Mouse (Mus musculus): ENCODE results near the gene Fnbp1. TPM values are rescaled to one million over a fixed set of nuclear protein-coding genes. Genes with fewer than 3 reads are reported as not detected.
A peak's percentile ranks its signal among the peaks of the same experiment; 100 is the strongest.

The Fnbp1 gene
- polyA plus RNA-seq, 1 experiment from 2014 or later, result 13.9 TPM

GRCm38 (mm10) chr2:31143768-31144695, 2.2 kb upstream of the Fnbp1 start:
- no peak for ATAC-seq (ENCODE audit: insufficient number of reproducible peaks, low FRiP score, low TSS enrichment, low read depth)
- Histone ChIP-seq H3K27ac (replicated peaks; ENCODE audit: low read depth, low read length) (no peak overlapping the region), H3K4me3 (ENCODE audit: low read depth, low read length) (no peak overlapping the region), H3K9ac (ENCODE audit: low read length) (no peak overlapping the region), H3K9me3 (ENCODE audit: control insufficient read depth, low read length) (no peaks in the 10 kb centered on the region), H3K27me3 (ENCODE audit: control insufficient read depth, insufficient read depth, low read length) (no peaks in the 10 kb centered on the region), H3K4me1 (ENCODE audit: control insufficient read depth, insufficient read depth, low read length) (peaks cover 3% of the 10 kb centered on the region), H3K36me3 (ENCODE audit: control insufficient read depth, insufficient read depth, low read length) (no peaks in the 10 kb centered on the region), H3K4me2 (ENCODE audit: low read depth, severe bottlenecking) (no peak overlapping the region)
- no peak for DNase-seq (ENCODE audit: low spot score)
- 80% methylated on average over 16 of the region's 16 CpGs for WGBS

- H3K4me3 ChIP-seq (ENCODE audit: low read depth, low read length), result no peak overlapping the region
- ATAC-seq (ENCODE audit: insufficient number of reproducible peaks, low FRiP score, low TSS enrichment, low read depth) (no peak), DNase-seq (ENCODE audit: low spot score) (no peak)
- H3K4me1 ChIP-seq (ENCODE audit: control insufficient read depth, insufficient read depth, low read length), result peaks cover 3% of the 10 kb centered on the region
- no peaks in the 10 kb centered on the region for H3K36me3 ChIP-seq (ENCODE audit: control insufficient read depth, insufficient read depth, low read length)
- 81% methylated on average over 6 of the region's 6 CpGs for WGBS
- no peaks in the 10 kb centered on the region for H3K27me3 ChIP-seq (ENCODE audit: control insufficient read depth, insufficient read depth, low read length)
- H3K27ac ChIP-seq (replicated peaks; ENCODE audit: low read depth, low read length), result no peak overlapping the region
- H3K9ac ChIP-seq (ENCODE audit: low read length), result no peak overlapping the region
- H3K4me2 ChIP-seq (ENCODE audit: low read depth, severe bottlenecking), result no peak overlapping the region
- no peaks in the 10 kb centered on the region for H3K9me3 ChIP-seq (ENCODE audit: control insufficient read depth, low read length)
Observed at GRCm38 (mm10) chr2:31143326-31143725, 1.5 kb upstream of the Fnbp1 start.

- DNase-seq (ENCODE audit: low spot score), result no peak
- peaks cover 3% of the 10 kb centered on the region for H3K4me1 ChIP-seq (ENCODE audit: control insufficient read depth, insufficient read depth, low read length)
- H3K27ac ChIP-seq (replicated peaks; ENCODE audit: low read depth, low read length), result no peak overlapping the region
- peak overlapping the region; percentile 98 for H3K4me2 ChIP-seq (ENCODE audit: low read depth, severe bottlenecking)
- H3K9me3 ChIP-seq (ENCODE audit: control insufficient read depth, low read length), result no peaks in the 10 kb centered on the region
- 39% methylated on average over 3 of the region's 3 CpGs for WGBS
- no peak for ATAC-seq (ENCODE audit: insufficient number of reproducible peaks, low FRiP score, low TSS enrichment, low read depth)
- H3K4me3 ChIP-seq (ENCODE audit: low read depth, low read length), result peak overlapping the region; percentile 81; the same call in 1 of the 2 replicates
- H3K9ac ChIP-seq (ENCODE audit: low read length), result no peak overlapping the region
- no peaks in the 10 kb centered on the region for H3K27me3 ChIP-seq (ENCODE audit: control insufficient read depth, insufficient read depth, low read length)
- no peaks in the 10 kb centered on the region for H3K36me3 ChIP-seq (ENCODE audit: control insufficient read depth, insufficient read depth, low read length)
Observed at GRCm38 (mm10) chr2:31142505-31142904, 697 bp upstream of the Fnbp1 start.

- H3K9me3 ChIP-seq (ENCODE audit: control insufficient read depth, low read length), result no peaks in the 10 kb centered on the region
- no peaks in the 10 kb centered on the region; the same call in 1 of the 2 replicates for H3K36me3 ChIP-seq (ENCODE audit: control insufficient read depth, insufficient read depth, low read length)
- H3K9ac ChIP-seq (ENCODE audit: low read length), result peak overlapping the region; percentile 91
- under 1% methylated on average over 63 of the region's 78 CpGs for WGBS
- H3K4me2 ChIP-seq (ENCODE audit: low read depth, severe bottlenecking), result peak overlapping the region; percentile 98
- H3K27ac ChIP-seq (replicated peaks; ENCODE audit: low read depth, low read length), result no peak overlapping the region
- peak; percentile 56; the same call in 1 of the 2 replicates for ATAC-seq (ENCODE audit: insufficient number of reproducible peaks, low FRiP score, low TSS enrichment, low read depth)
- peak overlapping the region; percentile 81 for H3K4me3 ChIP-seq (ENCODE audit: low read depth, low read length)
- no peaks in the 10 kb centered on the region for H3K27me3 ChIP-seq (ENCODE audit: control insufficient read depth, insufficient read depth, low read length)
- peak; percentile 54 for DNase-seq (ENCODE audit: low spot score)
- peaks cover 3% of the 10 kb centered on the region for H3K4me1 ChIP-seq (ENCODE audit: control insufficient read depth, insufficient read depth, low read length)
Observed at GRCm38 (mm10) chr2:31141074-31141866, 538 bp downstream of the Fnbp1 start.

GRCm38 (mm10) chr2:31140772-31141073, 1.1 kb downstream of the Fnbp1 start:
- Histone ChIP-seq H3K27me3 (ENCODE audit: control insufficient read depth, insufficient read depth, low read length) (no peaks in the 10 kb centered on the region), H3K9ac (ENCODE audit: low read length) (peak overlapping the region; percentile 91), H3K4me2 (ENCODE audit: low read depth, severe bottlenecking) (peak overlapping the region; percentile 98), H3K9me3 (ENCODE audit: control insufficient read depth, low read length) (no peaks in the 10 kb centered on the region), H3K36me3 (ENCODE audit: control insufficient read depth, insufficient read depth, low read length) (no peaks in the 10 kb centered on the region; the same call in 1 of the 2 replicates), H3K4me3 (ENCODE audit: low read depth, low read length) (peak overlapping the region; percentile 81), H3K27ac (replicated peaks; ENCODE audit: low read depth, low read length) (no peak overlapping the region), H3K4me1 (ENCODE audit: control insufficient read depth, insufficient read depth, low read length) (peaks cover 4% of the 10 kb centered on the region)
- ATAC-seq (ENCODE audit: insufficient number of reproducible peaks, low FRiP score, low TSS enrichment, low read depth), result no peak
- 7% methylated on average over 10 of the region's 10 CpGs for WGBS
- DNase-seq (ENCODE audit: low spot score), result no peak

GRCm38 (mm10) chr2:31139991-31140771, 1.6 kb downstream of the Fnbp1 start:
- Histone ChIP-seq H3K27me3 (ENCODE audit: control insufficient read depth, insufficient read depth, low read length) (no peaks in the 10 kb centered on the region), H3K9me3 (ENCODE audit: control insufficient read depth, low read length) (no peaks in the 10 kb centered on the region), H3K27ac (replicated peaks; ENCODE audit: low read depth, low read length) (no peak overlapping the region), H3K4me1 (ENCODE audit: control insufficient read depth, insufficient read depth, low read length) (peaks cover 6% of the 10 kb centered on the region), H3K4me3 (ENCODE audit: low read depth, low read length) (no peak overlapping the region), H3K36me3 (ENCODE audit: control insufficient read depth, insufficient read depth, low read length) (no peaks in the 10 kb centered on the region; the same call in 1 of the 2 replicates), H3K9ac (ENCODE audit: low read length) (no peak overlapping the region), H3K4me2 (ENCODE audit: low read depth, severe bottlenecking) (peak overlapping the region; percentile 98; the same call in 1 of the 2 replicates)
- DNase-seq (ENCODE audit: low spot score), result no peak
- ATAC-seq (ENCODE audit: insufficient number of reproducible peaks, low FRiP score, low TSS enrichment, low read depth), result no peak
- 86% methylated on average over 12 of the region's 12 CpGs for WGBS

- WGBS, result 89% methylated on average over 10 of the region's 10 CpGs
- Histone ChIP-seq H3K4me3 (ENCODE audit: low read depth, low read length) (no peak overlapping the region), H3K4me1 (ENCODE audit: control insufficient read depth, insufficient read depth, low read length) (peaks cover 6% of the 10 kb centered on the region), H3K27ac (replicated peaks; ENCODE audit: low read depth, low read length) (no peak overlapping the region), H3K36me3 (ENCODE audit: control insufficient read depth, insufficient read depth, low read length) (no peaks in the 10 kb centered on the region; the same call in 1 of the 2 replicates), H3K9ac (ENCODE audit: low read length) (no peak overlapping the region), H3K27me3 (ENCODE audit: control insufficient read depth, insufficient read depth, low read length) (no peaks in the 10 kb centered on the region), H3K4me2 (ENCODE audit: low read depth, severe bottlenecking) (no peak overlapping the region), H3K9me3 (ENCODE audit: control insufficient read depth, low read length) (no peaks in the 10 kb centered on the region)
- ATAC-seq (ENCODE audit: insufficient number of reproducible peaks, low FRiP score, low TSS enrichment, low read depth), result no peak
- DNase-seq (ENCODE audit: low spot score), result no peak
Observed at GRCm38 (mm10) chr2:31139174-31139632, 2.6 kb downstream of the Fnbp1 start.
